Mouse (Mus musculus): ENCODE data around the gene Eif6. TPM values are rescaled to one million over a fixed set of nuclear protein-coding genes. Genes with fewer than 3 reads are reported as not detected.
A peak's percentile ranks its signal among the peaks of the same experiment; 100 is the strongest.

The Eif6 gene
- total and polyA plus RNA-seq, 3 experiments, result 349 to 408 TPM; not detected in 1

- peaks cover 8 to 15% of the 10 kb centered on the region in 2 experiments for H3K36me3 ChIP-seq (ENCODE audit: control insufficient read depth in 1 of 2, insufficient read depth in 2 of 2, low read length in 2 of 2)
- TF ChIP-seq MYC (IDR thresholded peaks at IDR 0.05; ENCODE audit: low read depth, low read length) (no peak), BHLHE40 (IDR thresholded peaks at IDR 0.05; ENCODE audit: borderline replicate concordance, low read depth, low read length) (no peak), MEF2A (IDR thresholded peaks at IDR 0.05; ENCODE audit: extremely low read depth, insufficient replicate concordance, low read depth, low read length, poor library complexity, severe bottlenecking) (no peak), MAFK (IDR thresholded peaks at IDR 0.05; ENCODE audit: borderline replicate concordance, low read depth, low read length) (no peak), MYB (IDR thresholded peaks at IDR 0.05; ENCODE audit: low read depth, low read length) (no peak), ZNF384 (IDR thresholded peaks at IDR 0.05; ENCODE audit: low read depth, low read length) (no peak), E2F4 (IDR thresholded peaks at IDR 0.05; ENCODE audit: borderline replicate concordance, low read depth, low read length) (no peak), CHD2 (IDR thresholded peaks at IDR 0.05; ENCODE audit: low read length) (0 out of 2 replicates have a peak, but pooled peaks have one; percentile 14), KAT2A (conservative IDR thresholded peaks at IDR 0.05; ENCODE audit: low read depth, low read length) (no peak), POLR2AphosphoS2 (IDR thresholded peaks at IDR 0.05; ENCODE audit: low read length) (peak; percentile 98), EP300 (IDR thresholded peaks at IDR 0.05; ENCODE audit: low read depth in 1 of 2, low read length in 2 of 2) (no peak), SMC3 (IDR thresholded peaks at IDR 0.05; ENCODE audit: low read depth, low read length) (no peak), GABPA (IDR thresholded peaks at IDR 0.05; ENCODE audit: low read depth, low read length) (no peak), MAX (IDR thresholded peaks at IDR 0.05; ENCODE audit: low read length) (no peak), TCF12 (IDR thresholded peaks at IDR 0.05; ENCODE audit: low read depth, low read length) (no peak), JUND (IDR thresholded peaks at IDR 0.05; ENCODE audit: low read depth, low read length) (no peak), GATA1 (IDR thresholded peaks at IDR 0.05; ENCODE audit: low read depth, low read length) (0 out of 2 replicates have a peak, but pooled peaks have one; percentile 8), TBP (IDR thresholded peaks at IDR 0.05; ENCODE audit: low read depth, low read length) (0 out of 2 replicates have a peak, but pooled peaks have one; percentile 51), POLR2AphosphoS5 (IDR thresholded peaks at IDR 0.05; ENCODE audit: borderline replicate concordance, low read depth, low read length) (no peak), ZC3H11A (IDR thresholded peaks at IDR 0.05; ENCODE audit: low read depth, low read length) (no peak), RAD21 (IDR thresholded peaks at IDR 0.05; ENCODE audit: low read depth, low read length) (no peak), TAL1 (IDR thresholded peaks at IDR 0.05; ENCODE audit: low read length) (no peak), ETS1 (IDR thresholded peaks at IDR 0.05; ENCODE audit: low read depth, low read length) (0 out of 2 replicates have a peak, but pooled peaks have one; percentile 27), UBTF (IDR thresholded peaks at IDR 0.05; ENCODE audit: borderline replicate concordance, insufficient read depth, low read depth, low read length) (no peak), MXI1 (IDR thresholded peaks at IDR 0.05; ENCODE audit: low read depth, low read length) (peak; percentile 80), USF1 (IDR thresholded peaks at IDR 0.05; ENCODE audit: low read depth, low read length) (peak; percentile 29; the same call in 1 of the 2 replicates), ELF1 (IDR thresholded peaks at IDR 0.05; ENCODE audit: low read depth, low read length) (peak; percentile 68; the same call in 1 of the 2 replicates), NRF1 (IDR thresholded peaks at IDR 0.05; ENCODE audit: insufficient read depth, low read depth, low read length, poor library complexity, severe bottlenecking) (0 out of 2 replicates have a peak, but pooled peaks have one; percentile 11), POLR2A (IDR thresholded peaks at IDR 0.05; ENCODE audit: control insufficient read depth in 1 of 2, insufficient read depth in 1 of 2, low read depth in 1 of 2, low read length in 2 of 2, poor library complexity in 1 of 2) (peak; percentile 33 to 84; a peak in 2 of 4 replicates), NELFE (IDR thresholded peaks at IDR 0.05; ENCODE audit: low read depth, low read length) (peak; percentile 84), CTCF (IDR thresholded peaks at IDR 0.05 in 2 of 3, conservative IDR thresholded peaks at IDR 0.05 in 1 of 3; ENCODE audit: control insufficient read depth in 1 of 3, insufficient read depth in 1 of 3, low read depth in 2 of 3, low read length in 3 of 3, poor library complexity in 1 of 3, severe bottlenecking in 1 of 3) (no peak), HCFC1 (IDR thresholded peaks at IDR 0.05; ENCODE audit: low read depth, low read length) (peak; percentile 70), MAZ (IDR thresholded peaks at IDR 0.05; ENCODE audit: low read depth, low read length) (no peak), RCOR1 (IDR thresholded peaks at IDR 0.05; ENCODE audit: low read depth, low read length) (peak; percentile 16; the same call in 1 of the 2 replicates), ZKSCAN1 (IDR thresholded peaks at IDR 0.05; ENCODE audit: low read depth, low read length) (no peak), SIN3A (IDR thresholded peaks at IDR 0.05; ENCODE audit: low read length) (peak; percentile 31; the same call in 1 of the 2 replicates)
Measured at GRCm38 (mm10) chr2:155818596-155819391, 7.9 kb downstream of the Eif6 start.

More at GRCm38 (mm10) chr2:155818596-155819391, 7.9 kb downstream of the Eif6 start:
- Histone ChIP-seq H3K9me3 (replicated peaks; ENCODE audit: insufficient read depth, low read length) (no peaks in the 10 kb centered on the region), H3K9ac (ENCODE audit: control insufficient read depth, low read depth, low read length, poor library complexity, severe bottlenecking) (peak overlapping the region; percentile 72), H3K27ac (ENCODE audit: control insufficient read depth, low read depth, low read length) (peak overlapping the region; percentile 37), H3K27me3 (ENCODE audit: control insufficient read depth in 1 of 2, insufficient read depth in 2 of 2, low read length in 2 of 2) (no peaks in the 10 kb centered on the region), H3K4me3 (ENCODE audit: control insufficient read depth in 1 of 2, insufficient read depth in 1 of 2, low read depth in 2 of 2, low read length in 2 of 2) (peak overlapping the region; percentile 73 to 83), H3K79me2 (ENCODE audit: control insufficient read depth, insufficient read depth, low read length, poor library complexity) (peaks cover 8% of the 10 kb centered on the region; the same call in 1 of the 2 replicates), H3K4me1 (ENCODE audit: control insufficient read depth in 1 of 2, insufficient read depth in 2 of 2, low read length in 2 of 2) (peaks cover 2 to 17% of the 10 kb centered on the region in 2 experiments)
- DNase-seq (ENCODE audit: low read depth, low spot score), result peak; percentile 97

All from MEL (cell line).